Mouse (Mus musculus) liver, adult 2 months (tissue): ENCODE results near the gene Tmem204.

Experiments
- CTCF ChIP-seq: fragments of 200-500 bp; IDR thresholded peaks from 2 replicates; pipeline ENCODE4 v1.5.1; 2011; ENCODE audit warnings: low read depth, low read length, control low read depth
- POLR2A ChIP-seq: fragments of 200-500 bp; IDR thresholded peaks from 2 replicates; pipeline ENCODE4 v1.6.1; 2011; ENCODE audit warnings: low read length, control low read depth; ENCODE audit not compliant: insufficient read depth; ENCODE audit errors: extremely low read depth

- no peak for TF ChIP-seq POLR2A
- TF ChIP-seq CTCF = peak; percentile 41; the same call in 1 of the 2 replicates
These were observed 47.2 kb downstream of the Tmem204 start for GRCm38 (mm10) chr17:25036183-25036582.
